Mouse (Mus musculus): ENCODE data around the gene Gpnmb.
A peak's percentile ranks its signal among the peaks of the same experiment; 100 is the strongest.

The Gpnmb gene

GRCm38 (mm10) chr6:49036275-49037267 is at the start of gene Gpnmb:
Gene Gpnmb, plus strand, starts transcription at chr6:49036546.
- no peak for DNase-seq (ENCODE audit: low spot score in 2 of 2)

DNA sequence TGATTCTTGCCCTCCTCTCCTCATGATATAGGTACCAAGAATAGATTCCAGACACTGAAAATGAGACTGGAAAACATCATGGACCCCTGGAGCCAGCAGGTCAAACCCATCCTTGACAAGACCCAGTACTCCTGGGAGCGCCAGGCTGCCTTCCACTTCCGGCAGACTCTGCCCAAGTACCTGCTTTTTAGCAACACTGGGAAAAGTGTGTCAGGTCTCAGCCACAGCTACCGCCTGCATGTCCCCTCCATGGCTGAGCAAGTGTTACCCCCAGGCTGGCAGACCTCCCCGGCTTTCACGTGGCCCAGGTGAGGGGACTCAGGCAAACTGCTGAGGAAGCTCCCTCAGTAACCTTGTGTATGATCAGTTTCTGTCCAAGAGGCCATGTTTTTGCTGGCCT is 46.4 kb upstream of the Gpnmb start:
- no peak for DNase-seq (ENCODE audit: low spot score in 2 of 2)

- DNase-seq (ENCODE audit: low spot score in 2 of 2), result no peak
Measured at GRCm38 (mm10) chr6:48991991-48992390, 44.4 kb upstream of the Gpnmb start.

DNA sequence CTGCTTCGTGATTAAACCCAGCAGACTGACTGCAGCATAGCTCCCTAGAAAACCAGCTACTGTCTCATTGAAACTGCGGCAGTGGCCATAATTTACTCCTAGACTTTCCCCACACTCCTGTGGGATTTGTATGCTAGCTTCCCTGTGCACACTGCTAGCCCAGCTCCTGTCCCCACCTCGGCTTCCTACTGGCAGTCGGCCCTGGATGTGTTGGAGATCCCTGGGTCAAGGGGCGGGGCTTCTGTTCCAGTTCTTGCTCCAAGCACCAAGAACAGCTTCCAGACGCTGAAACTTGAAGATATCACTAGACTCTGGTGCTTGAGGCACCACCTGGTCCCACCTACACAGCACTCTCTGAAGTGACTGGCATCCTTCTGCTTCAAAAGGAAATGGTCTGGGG is 38.2 kb upstream of the Gpnmb start:
- no peak for DNase-seq (ENCODE audit: low spot score in 2 of 2)

DNA sequence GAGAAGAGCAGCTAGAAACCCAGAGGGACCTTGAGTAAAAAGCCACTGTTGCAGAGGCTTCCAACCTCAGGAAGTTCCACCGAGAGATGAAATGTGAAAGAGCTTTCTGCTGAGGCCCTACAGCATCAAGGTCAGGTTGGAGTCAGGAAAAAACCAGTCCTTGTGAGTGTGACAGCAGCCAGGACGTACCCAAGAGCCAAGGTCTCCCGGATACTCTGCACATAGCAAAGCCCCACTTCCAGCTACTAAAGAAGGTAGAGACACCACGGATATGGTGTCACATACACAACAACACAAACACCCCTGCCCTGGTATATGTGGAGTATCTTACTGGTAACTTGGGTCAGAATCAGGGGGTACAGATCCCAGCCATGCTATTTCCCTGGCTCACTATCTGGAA is 37.5 kb upstream of the Gpnmb start:
- no peak for DNase-seq (ENCODE audit: low spot score in 2 of 2)

GRCm38 (mm10) chr6:49003381-49003780 is 33.0 kb upstream of the Gpnmb start:
- no peak for DNase-seq (ENCODE audit: low spot score in 2 of 2)

DNA sequence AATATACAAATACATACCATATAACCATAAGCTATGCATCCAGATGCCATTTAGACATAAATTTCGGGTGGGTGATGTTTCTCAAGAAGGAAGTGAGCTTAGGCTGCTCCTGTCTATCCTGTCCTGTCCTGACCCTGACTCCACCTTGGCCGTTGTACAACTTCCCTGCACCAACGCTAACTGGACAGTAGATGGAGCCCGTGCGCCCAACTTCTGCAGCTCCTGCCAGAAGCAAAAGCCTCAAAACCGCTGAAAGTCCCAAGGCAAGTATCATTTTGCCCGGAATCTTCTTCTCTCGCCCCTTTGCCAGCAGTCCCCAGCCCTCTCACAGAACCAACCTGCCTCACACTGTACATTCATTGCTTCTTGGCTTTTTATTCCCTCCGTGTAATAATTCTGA is 28.4 kb upstream of the Gpnmb start:
- DNase-seq (ENCODE audit: low spot score in 2 of 2), result peak; percentile 26 to 39

- no peak for DNase-seq (ENCODE audit: low spot score in 2 of 2)
Measured at GRCm38 (mm10) chr6:49008420-49009160, 27.8 kb upstream of the Gpnmb start.

DNA sequence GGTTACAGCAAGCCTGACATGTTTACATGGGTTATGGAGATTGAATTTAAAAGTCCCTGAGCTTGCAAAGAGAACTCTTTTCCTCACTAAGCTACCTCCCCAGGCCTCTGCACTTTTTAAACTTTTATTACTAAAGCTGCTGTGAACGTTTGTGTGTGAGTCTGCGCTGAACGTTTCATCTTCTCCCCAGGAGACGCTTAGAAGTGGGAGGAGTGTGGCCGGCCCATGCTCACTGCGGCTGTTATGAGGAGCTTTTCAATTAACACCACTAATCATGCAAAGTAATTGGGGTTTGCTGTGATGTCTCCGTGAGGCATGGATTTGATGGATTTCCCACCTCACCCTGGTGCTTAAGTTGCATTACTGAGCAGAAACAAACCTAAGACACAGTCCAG is 27.2 kb upstream of the Gpnmb start:
- DNase-seq (ENCODE audit: low spot score in 2 of 2), result no peak

GRCm38 (mm10) chr6:49009665-49010064 is 26.7 kb upstream of the Gpnmb start:
- no peak for DNase-seq (ENCODE audit: low spot score in 2 of 2)

DNA sequence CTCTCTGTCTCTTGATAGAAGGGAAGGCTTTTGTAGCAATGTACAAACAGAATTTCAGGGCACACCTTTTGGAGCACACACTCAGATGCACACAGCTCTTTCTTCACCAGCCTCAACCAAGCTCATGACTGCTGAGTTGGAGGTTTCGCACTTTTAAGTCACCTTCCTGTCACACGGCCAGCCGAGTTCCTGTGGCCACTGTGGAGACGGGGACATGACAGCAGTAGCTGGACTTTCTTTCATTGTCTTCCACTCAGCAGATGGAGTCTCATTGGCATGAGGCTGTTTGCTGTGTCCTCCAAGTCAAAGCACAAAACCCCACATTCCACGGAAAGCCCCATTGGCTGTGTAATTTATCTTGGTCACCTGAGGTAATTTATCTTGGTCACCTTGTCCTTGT is 25.2 kb upstream of the Gpnmb start:
- DNase-seq (ENCODE audit: low spot score in 2 of 2), result no peak

GRCm38 (mm10) chr6:49013023-49013422 is 23.3 kb upstream of the Gpnmb start:
- DNase-seq (ENCODE audit: low spot score in 2 of 2), result no peak

DNA sequence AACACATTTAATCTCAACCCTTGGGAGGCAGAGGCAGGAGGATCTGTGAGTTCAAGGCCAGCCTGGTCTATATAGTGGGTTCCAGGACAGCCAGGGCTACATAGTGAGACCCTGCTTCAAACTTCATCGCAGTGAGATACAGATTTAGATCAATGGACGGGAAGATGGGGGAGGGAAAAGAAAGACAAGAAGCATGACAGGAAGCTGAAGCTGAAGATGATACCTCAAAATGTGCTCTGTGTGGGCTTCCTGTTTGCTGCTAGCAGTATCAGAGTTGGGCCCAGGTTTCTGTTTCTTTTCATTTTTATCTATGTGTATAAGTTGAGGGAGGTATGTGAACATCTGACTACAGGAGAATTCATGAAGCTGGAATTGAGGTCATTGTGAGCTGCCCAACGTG is 22.9 kb upstream of the Gpnmb start:
- no peak for DNase-seq (ENCODE audit: low spot score in 2 of 2)

GRCm38 (mm10) chr6:49017150-49017549 is 19.2 kb upstream of the Gpnmb start:
- DNase-seq (ENCODE audit: low spot score in 2 of 2), result no peak

DNA sequence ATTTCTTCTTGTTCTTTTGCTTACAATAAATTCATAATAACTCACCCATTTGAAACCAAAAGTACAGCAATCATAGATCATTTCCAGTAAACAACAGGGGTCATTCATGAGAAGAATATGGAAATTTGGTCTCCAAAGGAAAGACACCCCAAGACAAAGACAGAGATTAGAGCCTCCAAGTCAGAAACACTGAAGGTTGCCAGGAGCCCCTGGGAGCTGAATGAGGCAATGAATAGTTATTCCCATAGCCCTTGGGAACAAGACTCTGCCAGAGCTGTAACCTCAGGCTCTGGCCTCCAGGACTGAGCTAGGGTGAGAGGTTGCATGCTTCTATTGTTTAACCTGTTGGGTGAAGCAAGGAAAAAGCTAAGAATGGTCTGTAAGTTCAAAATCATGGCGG is 17.0 kb upstream of the Gpnmb start:
- no peak for DNase-seq (ENCODE audit: low spot score in 2 of 2)

DNA sequence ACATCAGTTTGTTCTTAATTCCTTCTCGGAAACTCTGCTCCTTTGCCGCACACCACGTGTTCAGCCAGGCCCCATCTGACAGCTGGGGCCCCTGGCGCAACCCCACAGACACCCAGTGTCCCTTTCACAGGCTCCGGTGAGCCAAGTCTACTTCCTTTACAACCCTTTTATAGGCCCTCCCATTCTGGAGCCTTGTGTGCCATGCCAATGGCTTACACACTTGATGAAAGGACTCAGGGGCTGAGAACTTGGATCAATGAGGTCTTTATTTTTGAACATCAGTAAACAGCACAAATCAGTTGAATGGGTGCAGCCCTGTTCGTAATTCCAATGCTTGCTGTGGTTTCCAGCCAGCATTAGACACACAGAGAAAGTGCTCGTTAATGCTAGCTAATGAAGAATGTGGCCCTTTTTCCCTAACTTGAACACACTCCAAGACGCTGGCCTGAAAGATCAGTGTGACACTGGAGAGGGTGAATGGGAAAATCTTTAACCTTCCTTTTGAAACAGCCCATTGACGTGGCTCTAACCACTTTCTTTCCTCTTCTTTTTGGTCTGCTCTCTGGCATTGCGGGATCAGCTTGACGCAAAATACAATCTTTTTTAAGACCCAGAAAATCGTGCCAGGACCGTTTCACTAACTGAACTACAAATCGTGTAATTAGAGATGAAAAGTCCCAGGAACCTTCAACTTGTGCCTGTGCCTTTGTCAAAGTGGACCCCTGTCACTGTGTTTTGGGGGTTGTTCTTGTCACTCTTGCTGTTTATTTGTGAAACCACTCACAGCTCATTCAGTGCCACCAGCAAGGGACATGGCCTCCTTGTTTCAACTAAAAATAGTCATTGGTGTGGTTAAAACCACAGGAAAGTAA is 15.0 kb upstream of the Gpnmb start:
- peak; percentile 49 to 53 for DNase-seq (ENCODE audit: low spot score in 2 of 2)

DNA sequence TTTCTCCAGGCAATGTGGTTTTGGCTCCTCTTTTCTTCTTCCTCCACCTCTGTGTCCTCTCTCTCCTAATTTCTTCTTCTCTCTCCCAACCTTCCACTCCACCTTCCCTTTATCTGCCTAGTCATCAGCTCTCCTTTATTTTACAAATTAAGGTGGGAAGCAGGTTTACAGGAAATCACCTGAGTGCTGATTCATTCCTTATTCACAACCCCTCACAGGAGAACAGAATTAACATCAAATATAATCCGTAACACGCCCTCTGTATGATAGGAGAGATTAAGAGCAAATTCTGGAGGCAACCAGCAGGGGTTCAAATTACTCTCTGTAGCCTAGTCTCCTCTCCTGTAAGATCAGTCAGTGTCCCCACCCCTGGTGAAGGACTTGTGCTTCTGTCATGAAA is 14.0 kb upstream of the Gpnmb start:
- no peak for DNase-seq (ENCODE audit: low spot score in 2 of 2)

DNA sequence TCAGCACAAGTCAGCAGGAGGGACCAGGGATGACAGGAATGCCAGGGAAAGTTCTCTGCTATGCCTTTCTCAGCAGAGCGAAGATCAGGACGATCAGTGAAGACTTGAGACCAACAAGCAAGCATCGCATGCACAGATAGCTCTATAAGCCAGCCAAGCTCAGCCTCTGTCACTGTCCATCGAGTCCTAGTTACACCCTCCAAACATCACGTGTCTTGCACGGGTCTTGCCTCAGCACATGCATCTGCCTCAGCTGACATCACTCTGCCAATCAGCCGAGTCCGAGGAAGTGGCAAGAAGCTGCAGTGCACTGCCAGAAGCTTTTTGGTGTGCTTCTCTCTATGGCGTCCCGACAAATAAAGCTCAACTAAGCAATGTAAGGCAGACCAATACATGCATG is 13.0 kb upstream of the Gpnmb start:
- no peak for DNase-seq (ENCODE audit: low spot score in 2 of 2)

- DNase-seq (ENCODE audit: low spot score in 2 of 2), result no peak
Measured at GRCm38 (mm10) chr6:49025290-49025689, 11.1 kb upstream of the Gpnmb start.

- no peak for DNase-seq (ENCODE audit: low spot score in 2 of 2)
Measured at GRCm38 (mm10) chr6:49026496-49026895, 9.8 kb upstream of the Gpnmb start.

GRCm38 (mm10) chr6:49028019-49028418 is 8.3 kb upstream of the Gpnmb start:
- no peak for DNase-seq (ENCODE audit: low spot score in 2 of 2)

- DNase-seq (ENCODE audit: low spot score in 2 of 2), result no peak
Measured at GRCm38 (mm10) chr6:49028708-49029107, 7.6 kb upstream of the Gpnmb start.

All from right cerebral cortex, postnatal 36 days (tissue).